Mouse (Mus musculus) liver, embryonic 14.5 days (tissue): Measurements from ENCODE around the gene Sars2.
"Not testable (repeated sequence)": the region's sequence is repeated elsewhere in the genome, so short reads cannot be mapped to it uniquely, and the experiment has no call there.

Experiments
- CTCF ChIP-seq: IDR thresholded peaks from 2 replicates; pipeline ENCODE4 v1.5.1; 2016; ENCODE audit warnings: antibody characterized with exemption, low read depth, control low read depth
- EP300 ChIP-seq: IDR thresholded peaks from 2 replicates; pipeline ENCODE4 v1.6.1; 2016; ENCODE audit warnings: antibody characterized with exemption, low read depth

DNA sequence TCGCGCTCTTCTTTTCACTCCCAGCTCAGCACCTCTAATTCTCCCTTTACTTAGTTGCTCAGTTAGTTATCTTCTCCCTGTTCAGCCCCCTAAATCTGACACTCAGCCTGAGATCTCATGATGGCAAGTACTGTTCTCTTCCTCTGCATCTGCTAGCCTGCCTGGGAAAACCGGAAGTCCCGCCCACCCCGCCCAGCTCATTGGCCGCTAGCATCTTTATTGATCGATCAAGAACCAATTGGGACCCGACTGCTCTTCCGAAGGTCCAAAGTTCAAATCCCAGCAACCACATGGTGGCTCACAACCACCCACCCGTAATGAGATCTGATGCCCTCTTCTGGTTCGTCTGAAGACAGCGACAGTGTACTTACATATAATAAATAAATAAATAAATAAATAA, 40.5 kb upstream of the Sars2 start:
- not testable (repeated sequence) for TF ChIP-seq CTCF, EP300
